Mouse (Mus musculus) heart, embryonic 16.5 days (tissue): ENCODE measurements around the gene Poc1a. TPM values are rescaled to one million over a fixed set of nuclear protein-coding genes. Genes with fewer than 3 reads are reported as not detected.

ENCODE experiments used
- ATAC-seq: fragments of 200-750 bp; cut with Nextera tagmentation; replicated peaks from 2 replicates; pipeline ENCODE4 v1.8.0; 2017; ENCODE audit warnings: moderate number of reproducible peaks; ENCODE audit not compliant: insufficient read depth, low FRiP score; ENCODE audit errors: extremely low read depth
- H3K27ac ChIP-seq: fragments of 300-500 bp; sonication (generic); 2 replicates; pipeline ENCODE4 v1.5.1; 2014; ENCODE audit warnings: mild to moderate bottlenecking, low read length, control low read depth, moderate library complexity
- H3K27me3 ChIP-seq: fragments of 300-500 bp; sonication (generic); 2 replicates; pipeline ENCODE4 v1.6.1; 2014; ENCODE audit warnings: low read length, mixed read lengths; ENCODE audit not compliant: control insufficient read depth, insufficient read depth
- H3K36me3 ChIP-seq: fragments of 300-500 bp; sonication (generic); 2 replicates; pipeline ENCODE4 v1.6.1; 2014; ENCODE audit not compliant: control insufficient read depth, insufficient read depth
- H3K4me1 ChIP-seq: fragments of 300-500 bp; sonication (generic); 2 replicates; pipeline ENCODE4 v1.6.1; 2014; ENCODE audit warnings: low read length, mixed read lengths; ENCODE audit not compliant: control insufficient read depth, insufficient read depth
- H3K4me2 ChIP-seq: fragments of 300-500 bp; sonication (generic); 2 replicates; pipeline ENCODE4 v1.6.1; 2014; ENCODE audit warnings: low read depth, mild to moderate bottlenecking, control low read depth, low read length
- H3K4me3 ChIP-seq: fragments of 300-500 bp; sonication (generic); 2 replicates; pipeline ENCODE4 v1.5.1; 2014; ENCODE audit warnings: mild to moderate bottlenecking, control low read depth, low read length
- H3K9ac ChIP-seq: fragments of 300-500 bp; sonication (generic); 2 replicates; pipeline ENCODE4 v1.6.1; 2014; ENCODE audit warnings: low read length, control low read depth
- H3K9me3 ChIP-seq: fragments of 300-500 bp; sonication (generic); replicated peaks from 2 replicates; pipeline ENCODE4 v1.6.1; 2016; ENCODE audit warnings: low read length; ENCODE audit not compliant: control insufficient read depth
- WGBS: fragments of 180-500 bp; shearing (Covaris S2); extraction: QIAGEN DNeasy Blood & Tissue Kit; methylation state at CpG from one replicate; pipeline ENCODE4 v1.1.7; 2014; 5-methylcytosine and 5-hydroxymethylcytosine counted together
- polyA plus RNA-seq: library from polyadenylated mRNA; unstranded; fragments of >200 nt; fragmentation: Nextera tagmentation; extraction: Ambion mirVana; gene quantifications from 2 replicates; pipeline ENCODE4 v1.2.1, GENCODE M21; 2015

The Poc1a gene
- polyA plus RNA-seq, 1 experiment from 2014 or later: 30.6 TPM

DNA sequence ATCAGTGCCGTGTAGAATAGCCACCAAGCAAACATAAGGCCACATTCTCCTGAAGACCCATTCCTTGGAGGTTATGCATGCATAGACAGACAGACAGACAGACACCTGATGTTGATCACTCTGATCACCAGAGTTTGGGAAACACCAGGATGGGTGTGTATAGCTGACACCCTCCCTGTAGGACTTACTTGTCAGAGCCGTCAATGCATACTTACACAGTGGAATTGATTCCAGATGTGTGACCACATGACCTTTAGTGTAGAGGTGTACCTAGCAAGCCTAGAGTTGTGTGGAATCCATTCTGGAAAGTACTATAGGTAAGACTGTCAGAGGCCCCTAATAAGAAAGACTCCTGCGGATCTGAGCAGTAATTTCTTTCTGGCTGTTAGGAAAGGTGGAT, 76.3 kb downstream of the Poc1a start:
- Histone ChIP-seq H3K27me3 (no peaks in the 10 kb centered on the region), H3K4me3 (no peak overlapping the region), H3K27ac (no peak overlapping the region), H3K9me3 (no peaks in the 10 kb centered on the region), H3K9ac (no peak overlapping the region), H3K36me3 (no peaks in the 10 kb centered on the region), H3K4me2 (no peak overlapping the region), H3K4me1 (peaks cover 12% of the 10 kb centered on the region; the same call in 1 of the 2 replicates)
- no peak for ATAC-seq
- 67% methylated on average over 3 of the region's 3 CpGs for WGBS

GRCm38 (mm10) chr9:106359297-106359696, 78.4 kb downstream of the Poc1a start:
- WGBS: 82% methylated on average over 6 of the region's 6 CpGs
- Histone ChIP-seq H3K27me3 (no peaks in the 10 kb centered on the region), H3K4me2 (no peak overlapping the region), H3K36me3 (no peaks in the 10 kb centered on the region), H3K4me1 (peaks cover 5% of the 10 kb centered on the region; the same call in 1 of the 2 replicates), H3K4me3 (no peak overlapping the region), H3K9ac (no peak overlapping the region), H3K9me3 (no peaks in the 10 kb centered on the region), H3K27ac (no peak overlapping the region)
- no peak for ATAC-seq

DNA sequence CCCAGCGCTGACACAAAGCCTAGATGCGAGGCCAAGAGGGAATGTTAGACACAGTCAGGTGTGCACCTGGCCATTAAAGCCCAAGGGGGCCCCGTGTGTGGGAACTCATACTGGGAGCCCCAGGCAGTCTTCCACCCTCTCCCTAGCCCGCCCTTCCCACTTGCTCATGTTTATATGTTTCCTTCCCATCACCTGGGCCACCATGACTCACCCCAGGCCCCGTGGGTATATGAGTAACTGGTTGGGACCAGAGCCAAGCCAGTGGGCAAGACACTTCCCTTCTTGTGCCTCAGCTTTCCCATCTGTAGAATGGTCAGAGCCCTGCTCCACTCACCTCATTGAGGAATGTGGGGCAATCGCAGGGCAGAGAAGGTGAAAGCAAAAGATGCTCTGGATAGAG, 80.3 kb downstream of the Poc1a start:
- H3K9me3 ChIP-seq: no peaks in the 10 kb centered on the region
- no peak overlapping the region for H3K4me3 ChIP-seq
- WGBS: 85% methylated on average over 6 of the region's 6 CpGs
- no peak overlapping the region for H3K4me2 ChIP-seq
- no peaks in the 10 kb centered on the region for H3K27me3 ChIP-seq
- no peaks in the 10 kb centered on the region for H3K36me3 ChIP-seq
- H3K27ac ChIP-seq: no peak overlapping the region
- peaks cover 3% of the 10 kb centered on the region; the same call in 1 of the 2 replicates for H3K4me1 ChIP-seq
- H3K9ac ChIP-seq: no peak overlapping the region
- no peak for ATAC-seq

DNA sequence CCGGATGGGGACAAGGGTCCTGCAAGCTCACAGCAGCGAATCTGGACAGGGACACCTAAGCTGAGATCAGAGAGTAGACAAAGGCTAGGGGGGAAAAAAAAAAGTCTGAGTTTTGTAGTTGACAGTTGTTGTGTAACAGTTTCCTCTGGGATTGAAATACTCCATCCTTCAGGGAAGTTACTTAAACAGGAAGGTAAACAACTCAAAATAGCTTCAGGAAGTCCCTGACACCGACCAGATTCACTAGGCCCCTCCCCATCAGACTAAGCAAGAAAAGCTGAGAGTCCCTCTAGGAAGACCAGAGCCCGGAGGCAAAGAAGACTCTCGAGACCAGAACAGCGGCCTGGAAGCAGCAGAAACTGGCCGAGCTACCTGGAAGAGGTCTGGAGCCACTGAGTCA, 84.5 kb downstream of the Poc1a start:
- H3K27ac ChIP-seq: no peak overlapping the region
- H3K4me2 ChIP-seq: no peak overlapping the region
- no peak overlapping the region for H3K9ac ChIP-seq
- peaks cover 7% of the 10 kb centered on the region for H3K4me1 ChIP-seq
- ATAC-seq: no peak
- WGBS: 59% methylated on average over 7 of the region's 7 CpGs
- H3K9me3 ChIP-seq: no peaks in the 10 kb centered on the region
- H3K4me3 ChIP-seq: no peak overlapping the region
- no peaks in the 10 kb centered on the region for H3K27me3 ChIP-seq
- H3K36me3 ChIP-seq: no peaks in the 10 kb centered on the region

DNA sequence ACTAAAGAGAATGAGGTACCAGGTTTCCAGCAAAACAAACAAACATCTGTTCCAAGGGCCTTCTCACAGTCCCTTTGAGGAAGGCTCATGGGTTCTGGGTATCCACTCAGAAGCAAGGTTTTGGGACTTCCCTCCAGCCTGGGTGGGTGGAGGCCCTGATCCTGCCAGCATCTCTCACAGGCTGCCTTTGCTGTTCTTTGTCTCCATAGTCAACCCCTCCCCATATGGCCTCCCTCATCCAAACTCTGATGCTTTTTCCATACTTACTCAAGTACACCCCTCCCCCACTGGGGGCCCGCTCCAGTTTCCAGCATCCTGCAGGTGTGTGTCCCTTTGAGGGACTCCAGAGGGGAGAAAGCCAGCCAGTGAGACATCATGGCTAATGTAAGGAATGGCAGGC, 85.3 kb downstream of the Poc1a start:
- H3K9me3 ChIP-seq: no peaks in the 10 kb centered on the region
- no peak overlapping the region for H3K27ac ChIP-seq
- no peak for ATAC-seq
- H3K4me1 ChIP-seq: peaks cover 15% of the 10 kb centered on the region
- H3K27me3 ChIP-seq: no peaks in the 10 kb centered on the region
- no peak overlapping the region for H3K9ac ChIP-seq
- 44% methylated on average over 1 of the region's 1 CpGs for whole genome bisulfite sequencing
- no peak overlapping the region for H3K4me3 ChIP-seq
- 0 out of 2 replicates have a peak, but pooled peaks cover 2% of the 10 kb centered on the region for H3K36me3 ChIP-seq
- no peak overlapping the region for H3K4me2 ChIP-seq

DNA sequence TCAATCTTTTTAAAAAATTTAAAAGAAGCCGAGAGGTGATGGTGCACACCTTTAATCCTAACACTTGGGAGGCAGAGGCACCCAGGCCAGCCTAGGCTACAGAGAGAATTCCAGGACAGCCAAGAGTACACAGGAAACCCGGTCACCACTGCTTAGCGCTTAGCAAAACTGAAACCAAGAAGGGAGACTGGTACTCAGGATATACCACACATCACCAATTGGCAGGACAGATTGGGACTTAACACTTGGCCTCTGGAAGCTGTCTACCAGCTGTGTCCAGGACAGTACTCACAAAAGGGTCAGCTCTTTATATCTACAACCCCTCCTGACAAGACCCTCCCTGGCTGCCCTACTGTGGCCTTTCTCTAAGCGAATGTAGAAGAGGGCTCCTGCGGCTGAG, 86.1 kb downstream of the Poc1a start:
- no peaks in the 10 kb centered on the region for H3K27me3 ChIP-seq
- H3K4me3 ChIP-seq: peak overlapping the region; percentile 72
- peak overlapping the region; percentile 65 for H3K27ac ChIP-seq
- H3K4me2 ChIP-seq: peak overlapping the region; percentile 99
- H3K4me1 ChIP-seq: peaks cover 23% of the 10 kb centered on the region
- 0 out of 2 replicates have a peak, but pooled peaks cover 3% of the 10 kb centered on the region for H3K36me3 ChIP-seq
- peak overlapping the region; percentile 73 for H3K9ac ChIP-seq
- WGBS: 18% methylated on average over 5 of the region's 5 CpGs
- no peaks in the 10 kb centered on the region for H3K9me3 ChIP-seq
- ATAC-seq: no peak

- Histone ChIP-seq H3K4me3 (peak overlapping the region; percentile 72), H3K27me3 (no peaks in the 10 kb centered on the region), H3K4me1 (peaks cover 30% of the 10 kb centered on the region), H3K9ac (peak overlapping the region; percentile 91), H3K27ac (peak overlapping the region; percentile 96), H3K36me3 (peaks cover 7% of the 10 kb centered on the region; the same call in 1 of the 2 replicates), H3K9me3 (no peaks in the 10 kb centered on the region), H3K4me2 (peak overlapping the region; percentile 99)
- ATAC-seq: peak; percentile 88
- WGBS: under 1% methylated on average over 36 of the region's 36 CpGs
These were observed 86.8 kb downstream of the Poc1a start for GRCm38 (mm10) chr9:106367592-106368111.

- peak; percentile 78 for ATAC-seq
- peaks cover 11% of the 10 kb centered on the region; the same call in 1 of the 2 replicates for H3K36me3 ChIP-seq
- H3K4me3 ChIP-seq: peak within 1 kb of the TSS; percentile 72
- WGBS: 1% methylated on average over 51 of the region's 57 CpGs
- peak within 1 kb of the TSS; percentile 99 for H3K4me2 ChIP-seq
- peak within 1 kb of the TSS; percentile 91 for H3K9ac ChIP-seq
- peak within 1 kb of the TSS; percentile 96 for H3K27ac ChIP-seq
- H3K4me1 ChIP-seq: peaks cover 32% of the 10 kb centered on the region
- no peaks in the 10 kb centered on the region for H3K9me3 ChIP-seq
- H3K27me3 ChIP-seq: no peaks in the 10 kb centered on the region
These were observed 87.4 kb downstream of the Poc1a start, which contains the start of gene Dusp7 for GRCm38 (mm10) chr9:106368112-106368717. Gene Dusp7, plus strand, starts transcription at chr9:106368632.

DNA sequence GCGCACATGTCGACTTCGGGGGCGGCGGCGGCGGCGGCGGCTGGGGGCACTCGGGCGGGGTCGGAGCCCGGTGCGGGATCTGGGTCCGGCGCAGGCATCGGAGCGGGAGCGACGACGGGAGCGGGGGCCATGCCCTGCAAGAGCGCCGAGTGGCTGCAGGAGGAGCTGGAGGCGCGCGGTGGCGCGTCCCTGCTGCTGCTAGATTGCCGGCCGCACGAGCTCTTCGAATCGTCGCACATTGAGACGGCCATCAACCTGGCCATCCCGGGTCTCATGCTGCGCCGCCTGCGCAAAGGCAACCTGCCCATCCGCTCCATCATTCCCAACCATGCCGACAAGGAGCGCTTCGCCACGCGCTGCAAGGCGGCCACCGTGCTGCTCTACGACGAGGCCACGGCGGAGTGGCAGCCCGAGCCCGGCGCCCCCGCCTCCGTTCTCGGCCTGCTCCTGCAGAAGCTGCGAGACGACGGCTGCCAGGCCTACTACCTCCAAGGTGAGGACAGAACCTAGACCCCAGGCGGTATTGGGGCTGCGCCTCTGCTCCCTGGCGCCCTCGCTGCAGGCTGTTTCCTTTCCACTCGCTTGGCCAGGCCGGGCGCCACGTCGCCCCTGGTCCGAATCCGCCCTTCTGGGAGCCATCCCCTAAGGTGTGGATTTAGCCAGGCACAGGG, 88.1 kb downstream of the Poc1a start:
- peak; percentile 8; the same call in 1 of the 2 replicates for ATAC-seq
- peak overlapping the region; percentile 96 for H3K27ac ChIP-seq
- H3K36me3 ChIP-seq: peaks cover 18% of the 10 kb centered on the region
- peak overlapping the region; percentile 91 for H3K9ac ChIP-seq
- under 1% methylated on average over 61 of the region's 72 CpGs for WGBS
- peaks cover 32% of the 10 kb centered on the region for H3K4me1 ChIP-seq
- no peaks in the 10 kb centered on the region for H3K9me3 ChIP-seq
- H3K27me3 ChIP-seq: no peaks in the 10 kb centered on the region
- peak overlapping the region; percentile 99 for H3K4me2 ChIP-seq
- H3K4me3 ChIP-seq: peak overlapping the region; percentile 72
